Mouse (Mus musculus) naive thymus-derived CD4-positive, alpha-beta T cell, adult 2 months (primary cell): ENCODE measurements around the gene Cpeb3.
"Not testable (repeated sequence)": the region's sequence is repeated elsewhere in the genome, so short reads cannot be mapped to it uniquely, and the experiment has no call there.

Source experiments
- DNase-seq: peaks from one replicate; pipeline ENCODE4 v3.0.0-alpha.2; 2011; ENCODE audit warnings: low read depth

The Cpeb3 gene

GRCm38 (mm10) chr19:37081467-37081866 is 126.9 kb downstream of the Cpeb3 start:
- DNase-seq, result no peak

DNA sequence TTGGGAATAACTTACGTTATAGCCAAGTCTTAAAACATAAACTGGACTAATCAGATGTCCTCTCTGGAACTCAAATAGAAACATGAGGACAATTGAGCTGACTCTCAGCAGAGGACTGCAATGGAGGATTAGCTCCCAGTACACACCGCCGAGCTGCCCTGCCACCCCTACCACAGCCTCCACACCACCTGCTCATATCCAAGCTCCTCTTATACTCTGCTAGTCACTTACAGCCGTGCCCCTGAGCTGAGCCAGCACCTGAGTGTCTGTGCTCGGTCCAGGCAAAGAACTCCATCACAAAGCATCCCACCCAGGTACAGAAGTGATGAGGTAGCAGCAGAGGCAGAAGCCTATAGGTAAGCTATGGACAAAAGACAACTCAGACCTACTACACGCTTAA is 129.2 kb downstream of the Cpeb3 start:
- no peak for DNase-seq

DNA sequence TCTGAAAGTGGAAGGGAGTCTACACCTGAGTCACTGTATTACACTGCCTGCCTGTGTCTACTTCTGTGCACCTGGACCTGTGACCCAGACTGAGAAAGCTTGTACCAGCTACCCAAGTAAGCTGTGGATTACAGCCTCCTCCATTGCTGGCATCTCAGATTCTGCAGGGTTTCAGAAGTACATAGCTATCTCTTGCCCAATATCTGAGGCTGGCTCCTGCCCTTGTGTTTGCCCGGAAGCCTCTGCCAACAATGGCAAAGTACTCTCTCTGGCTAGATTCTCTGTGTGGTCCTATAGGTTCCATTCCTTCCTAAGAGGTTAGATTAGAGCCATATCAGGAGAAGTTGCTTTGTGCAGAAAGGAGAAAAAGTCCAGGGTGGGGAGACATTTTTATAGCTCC is 129.8 kb downstream of the Cpeb3 start:
- DNase-seq, result no peak

DNA sequence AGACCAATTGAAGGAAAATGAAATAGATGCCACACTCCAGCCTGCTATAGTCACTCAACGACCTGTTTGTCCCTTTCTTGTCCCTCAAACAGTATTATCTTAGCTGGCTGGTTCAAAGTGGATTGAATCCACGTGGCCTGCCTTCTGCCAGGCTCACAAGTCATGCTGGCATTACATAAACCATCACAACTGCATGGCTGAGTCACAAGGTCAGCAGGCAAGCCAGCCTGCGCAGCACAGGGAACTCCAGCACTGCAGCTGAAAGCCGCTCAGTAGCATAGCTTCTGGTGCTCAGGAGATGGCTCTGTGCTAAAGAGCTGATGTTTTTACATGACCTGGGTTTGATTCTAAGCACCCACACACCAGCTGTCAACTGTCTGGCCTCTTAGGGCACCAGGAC is 130.3 kb downstream of the Cpeb3 start:
- no peak for DNase-seq

DNA sequence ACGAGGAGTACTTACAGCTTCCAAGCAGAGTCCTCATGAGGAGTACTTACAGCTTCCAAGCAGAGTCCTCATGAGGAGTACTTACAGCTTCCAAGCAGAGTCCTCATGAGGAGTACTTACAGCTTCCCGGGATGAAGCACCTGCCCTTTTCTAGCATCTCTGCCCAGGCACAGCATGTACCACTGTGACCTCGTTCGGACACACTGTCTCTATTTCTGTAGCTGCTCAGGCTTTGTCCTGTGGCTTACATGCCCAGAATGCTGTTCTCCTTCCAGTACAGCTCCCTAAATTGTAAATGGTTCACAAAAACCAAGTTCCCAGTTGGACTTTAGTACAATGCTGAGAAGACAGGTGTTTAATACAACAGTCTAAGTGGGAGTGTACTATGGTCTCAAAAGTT is 131.1 kb downstream of the Cpeb3 start:
- not testable (repeated sequence) for DNase-seq

DNA sequence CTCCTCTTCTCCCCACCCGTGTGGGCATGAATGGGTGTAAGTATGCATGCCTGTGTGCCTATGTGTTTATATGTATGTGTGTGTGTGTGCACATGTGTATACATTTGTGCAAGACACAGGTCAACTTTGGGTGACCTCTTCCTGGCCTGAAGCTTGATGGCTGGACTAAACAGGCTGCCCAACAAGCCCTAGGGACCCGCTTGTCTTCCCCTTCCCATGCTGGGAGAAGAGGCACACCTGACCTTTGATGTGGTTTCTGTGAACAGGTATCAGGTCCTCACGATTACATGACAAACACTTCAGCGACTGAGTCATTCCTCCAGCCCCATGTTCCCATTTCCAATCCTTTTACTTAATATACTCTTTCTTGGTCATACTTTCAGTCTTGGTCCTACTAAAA is 131.8 kb downstream of the Cpeb3 start:
- no peak for DNase-seq

- DNase-seq, result no peak
These were observed 132.3 kb downstream of the Cpeb3 start for GRCm38 (mm10) chr19:37076116-37076515.

- DNase-seq, result no peak
These were observed 132.7 kb downstream of the Cpeb3 start for GRCm38 (mm10) chr19:37075690-37076089.

- DNase-seq, result no peak
These were observed 133.7 kb downstream of the Cpeb3 start for GRCm38 (mm10) chr19:37074726-37075125.

- DNase-seq, result no peak
These were observed 134.1 kb downstream of the Cpeb3 start for GRCm38 (mm10) chr19:37074276-37074675.

DNA sequence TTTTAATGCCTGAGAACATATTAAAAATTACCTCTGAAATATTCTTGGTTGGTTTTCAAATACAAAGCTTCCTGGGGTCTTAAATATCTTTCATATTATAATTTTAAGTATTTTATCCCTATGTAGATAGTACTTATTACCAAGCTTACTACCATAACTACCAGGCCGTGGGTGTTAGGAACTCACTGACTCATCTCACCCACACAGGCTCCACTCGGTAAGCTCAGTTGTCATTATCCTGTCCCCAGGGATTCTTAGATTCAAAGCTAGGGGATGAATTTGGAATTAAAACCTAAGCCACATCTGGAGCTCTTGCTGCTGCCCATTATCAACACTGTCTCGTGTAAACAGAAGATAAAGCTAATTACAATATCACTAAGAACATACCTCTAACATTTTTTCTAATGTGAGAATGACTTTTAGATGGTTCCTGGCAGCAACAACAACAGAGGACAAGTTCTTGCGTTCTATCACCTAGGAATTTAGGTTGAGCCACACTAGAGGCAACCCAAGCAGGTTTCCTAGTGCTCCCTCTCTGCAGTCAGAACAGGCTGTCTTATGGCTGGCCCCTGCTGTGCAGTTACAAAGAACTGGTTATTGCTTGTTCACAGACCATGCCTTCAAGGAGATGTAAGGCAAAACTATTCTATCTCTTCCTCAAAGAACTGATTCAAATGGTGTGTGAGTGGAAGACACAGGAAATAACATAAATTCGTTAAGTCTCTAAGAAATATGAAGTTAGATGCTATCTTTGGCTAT is 135.4 kb downstream of the Cpeb3 start:
- no peak for DNase-seq

DNA sequence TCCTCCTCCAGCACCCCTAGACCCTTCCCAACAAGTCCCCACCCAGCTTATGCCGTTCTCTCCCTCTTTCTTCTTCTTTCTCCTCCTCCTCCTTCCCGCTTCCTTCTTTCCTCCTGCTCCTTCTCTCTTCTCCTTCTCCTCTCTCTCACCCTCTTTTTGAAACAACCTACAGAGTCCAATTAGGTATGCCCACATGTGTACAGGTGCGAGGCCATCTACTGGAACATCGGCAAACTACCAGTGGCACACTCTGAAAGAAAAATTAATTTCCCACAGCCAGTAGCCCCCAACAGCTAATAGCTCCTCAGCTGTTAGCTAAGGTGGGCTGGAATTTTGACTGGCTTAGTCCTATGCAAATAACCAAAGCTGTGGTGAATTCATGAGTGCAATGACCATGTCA is 139.2 kb downstream of the Cpeb3 start:
- DNase-seq, result no peak

DNA sequence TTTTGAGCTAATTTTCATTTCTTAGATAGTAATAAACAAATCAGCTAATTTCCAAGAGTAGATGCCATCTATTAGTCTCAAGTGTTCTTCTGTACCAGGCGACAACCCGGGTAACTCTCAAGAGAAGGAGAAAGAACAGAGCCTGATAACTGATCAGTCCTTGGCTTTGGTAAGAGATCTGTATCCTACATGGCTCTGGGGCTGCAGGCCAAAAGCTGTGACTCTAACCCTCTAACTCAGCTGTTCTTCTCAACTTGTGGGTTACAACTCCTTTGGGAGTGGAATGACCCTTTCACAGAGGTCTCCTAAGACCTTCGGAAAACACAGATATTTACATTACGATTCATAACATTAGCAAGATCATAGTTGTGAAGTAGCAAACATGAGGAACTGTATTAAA is 148.3 kb downstream of the Cpeb3 start:
- no peak for DNase-seq

DNA sequence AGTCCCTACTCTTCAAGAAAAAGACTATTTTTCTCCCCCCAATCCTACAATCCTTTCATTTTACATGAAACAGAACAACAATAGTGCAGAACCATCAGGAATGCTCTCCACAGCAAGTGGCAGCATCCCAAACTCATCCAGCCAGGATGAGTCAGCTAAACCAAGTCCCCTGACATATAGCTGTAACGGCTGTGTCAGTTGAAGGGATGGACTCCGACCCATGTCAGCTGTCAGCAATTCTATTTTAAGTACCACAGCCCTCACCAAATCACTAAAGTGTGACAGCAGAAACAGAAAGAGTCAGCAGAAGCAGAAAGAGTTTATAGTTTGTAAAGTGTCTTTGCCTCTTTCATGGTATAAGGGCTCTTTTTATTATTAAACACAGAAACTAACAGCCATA is 148.8 kb downstream of the Cpeb3 start:
- no peak for DNase-seq

- DNase-seq, result no peak
These were observed 151.1 kb downstream of the Cpeb3 start for GRCm38 (mm10) chr19:37057161-37057905.

DNA sequence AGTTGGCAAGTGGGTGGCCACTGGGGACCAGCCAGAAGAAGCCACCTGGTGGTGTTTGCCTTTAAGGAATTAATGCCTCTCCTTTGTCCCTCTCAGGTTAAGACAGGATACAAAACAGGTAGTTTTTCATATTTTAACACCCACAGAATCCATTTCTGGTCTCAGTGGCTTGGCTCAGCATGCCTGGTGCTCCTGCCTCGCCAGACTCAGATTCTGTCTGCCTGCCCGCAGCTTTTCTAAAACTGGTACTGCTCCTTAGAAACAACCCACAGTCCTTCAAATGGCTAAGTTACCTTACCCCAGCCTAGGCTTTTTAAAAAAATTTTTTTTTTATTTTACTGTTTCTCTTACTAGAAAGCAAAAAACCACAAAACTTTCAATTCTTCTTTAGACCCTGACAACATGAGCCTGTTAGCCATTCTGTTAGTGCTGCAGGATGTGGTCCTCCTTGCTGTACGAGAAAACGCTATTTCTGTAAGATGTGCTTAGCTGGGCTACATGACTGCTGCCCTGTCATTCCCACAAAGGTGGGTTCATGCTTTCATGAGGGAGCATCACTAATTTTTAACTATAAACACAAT is 152.3 kb downstream of the Cpeb3 start:
- no peak for DNase-seq

- DNase-seq, result peak; percentile 40
These were observed 157.6 kb downstream of the Cpeb3 start for GRCm38 (mm10) chr19:37050643-37051345.

- DNase-seq, result no peak
These were observed 159.9 kb downstream of the Cpeb3 start for GRCm38 (mm10) chr19:37048507-37048906.

GRCm38 (mm10) chr19:37044431-37044830 is 164.0 kb downstream of the Cpeb3 start:
- DNase-seq, result no peak

DNA sequence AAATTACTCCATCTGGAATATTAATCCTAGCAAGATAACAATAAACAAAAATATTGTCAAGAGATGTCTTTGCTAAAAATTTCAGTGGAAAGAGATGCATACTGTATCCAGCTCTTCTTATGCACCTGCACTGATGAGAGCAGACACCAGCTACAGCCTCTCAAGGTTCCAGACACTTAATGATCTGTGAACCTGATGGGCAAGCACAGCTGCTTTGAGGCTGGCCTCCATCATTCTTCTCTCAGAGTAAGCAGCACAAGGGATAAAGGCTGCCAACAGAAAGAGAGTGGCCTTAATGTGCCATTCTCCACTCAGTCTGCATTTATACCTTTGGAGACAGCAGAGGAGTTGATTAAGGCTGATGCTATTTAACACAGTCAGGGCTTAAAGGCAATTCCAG is 167.5 kb downstream of the Cpeb3 start:
- no peak for DNase-seq

DNA sequence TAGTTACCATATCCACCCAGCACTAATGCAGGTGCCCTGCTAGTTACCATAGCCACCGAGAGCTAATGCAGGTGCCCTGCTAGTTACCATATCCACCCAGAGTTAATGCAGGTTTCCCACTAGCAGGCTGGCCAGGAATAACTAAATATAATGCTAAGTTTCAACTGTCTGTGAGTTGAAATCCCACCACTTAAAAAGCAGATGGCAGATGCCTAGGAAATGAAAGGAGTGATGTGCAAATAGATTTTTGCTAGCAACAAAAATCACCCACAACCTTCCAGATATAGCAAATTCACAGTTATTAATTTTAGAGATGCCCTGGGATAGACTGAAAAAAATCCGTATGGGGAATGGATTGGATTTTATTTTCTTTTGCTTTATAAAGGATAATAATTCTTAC is 176.0 kb downstream of the Cpeb3 start:
- DNase-seq, result no peak

DNA sequence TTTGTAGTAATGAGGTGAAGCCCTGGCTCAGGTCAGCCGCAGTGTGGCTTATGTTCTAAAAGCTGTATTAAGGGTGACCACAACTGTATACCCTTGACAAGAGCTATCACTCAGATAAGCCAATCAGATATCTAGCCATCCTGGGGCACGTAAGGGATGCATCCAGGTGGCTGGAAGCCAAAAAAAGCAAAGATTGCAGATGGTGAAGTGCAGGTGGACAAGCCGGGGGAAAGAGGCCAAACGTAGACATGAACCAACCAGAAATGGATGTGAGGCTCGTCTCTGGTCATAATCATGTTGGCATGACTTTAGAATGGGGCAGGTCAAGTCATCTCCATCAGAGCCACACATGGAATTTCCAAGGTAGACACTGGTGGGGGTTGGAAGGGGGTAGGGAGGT is 177.0 kb downstream of the Cpeb3 start:
- no peak for DNase-seq

DNA sequence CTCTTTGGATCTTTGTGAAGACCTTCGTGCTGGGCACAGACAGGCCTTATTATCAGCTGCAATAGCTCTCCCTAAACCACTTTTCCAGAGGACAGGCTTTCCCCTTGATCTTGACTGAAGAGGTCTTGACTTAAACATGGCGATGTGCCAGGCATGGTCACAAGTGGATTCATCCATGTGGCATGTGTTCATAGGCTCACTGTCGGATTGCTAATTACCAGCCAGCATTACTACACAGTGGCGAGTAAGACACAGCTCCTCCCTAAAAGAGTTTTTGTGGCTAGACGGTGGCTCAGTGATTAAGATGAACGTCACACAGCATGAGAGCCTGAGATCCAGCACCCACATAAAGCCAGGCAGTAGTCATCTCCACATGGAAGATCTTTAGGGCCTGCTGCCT is 178.6 kb downstream of the Cpeb3 start:
- DNase-seq, result no peak
